Mouse (Mus musculus): ENCODE measurements around the gene Chpf.

The Chpf gene

GRCm38 (mm10) chr1:75478916-75479634 lies at the start of gene Chpf, which contains the start of gene Tmem198:
Gene Chpf, minus strand, starts transcription at chr1:75479307.
Gene Tmem198, plus strand, starts transcription at chr1:75479532.
- peak; percentile 99 for DNase-seq

GRCm38 (mm10) chr1:75524679-75525078 lies 45.6 kb upstream of the Chpf start:
- no peak for DNase-seq

GRCm38 (mm10) chr1:75521321-75522031 lies 42.4 kb upstream of the Chpf start, which contains the start of gene Stk11ip:
Gene Stk11ip, plus strand, starts transcription at chr1:75521529.
- DNase-seq: peak; percentile 99

GRCm38 (mm10) chr1:75519576-75519975 lies 40.5 kb upstream of the Chpf start:
- no peak for DNase-seq

DNA sequence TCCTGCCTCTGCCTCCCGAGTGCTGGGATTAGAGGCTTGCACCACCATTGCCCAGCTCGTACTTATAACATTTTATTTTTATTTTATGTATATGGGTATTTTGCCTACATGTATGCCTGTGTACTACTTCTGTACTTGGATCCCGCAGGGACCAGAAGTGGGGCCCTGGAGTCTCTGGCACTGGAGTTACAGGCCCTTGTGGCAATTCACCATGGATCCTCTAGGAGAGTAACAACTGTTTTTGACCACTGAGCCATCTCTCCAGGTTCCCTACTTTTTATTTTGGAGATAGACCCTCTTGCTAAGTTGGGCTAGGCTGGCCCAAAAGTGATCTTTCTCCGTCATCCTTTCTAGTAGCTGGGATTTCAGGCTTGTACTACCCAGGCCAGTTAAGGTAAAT lies 39.3 kb upstream of the Chpf start:
- DNase-seq: no peak

DNA sequence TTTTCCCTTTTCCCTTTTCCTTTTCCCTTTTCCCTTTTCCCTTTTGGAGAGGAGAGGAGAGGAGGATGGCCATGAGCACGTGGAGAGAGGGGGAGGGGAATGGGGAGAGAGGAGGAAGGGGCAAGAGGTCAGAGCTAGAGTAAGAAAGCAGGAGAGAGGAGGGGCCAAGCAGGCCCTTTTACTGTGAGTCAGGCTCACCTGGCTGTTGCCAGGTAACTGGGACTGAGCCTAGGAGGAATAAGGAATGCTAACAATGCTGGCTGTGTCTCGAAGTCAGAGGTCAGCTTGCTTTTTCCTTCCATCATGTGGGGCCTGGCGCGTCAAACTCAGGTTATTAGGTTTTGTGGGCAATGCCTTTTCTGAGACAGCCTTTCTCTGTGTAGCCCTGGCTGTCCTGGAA lies 38.9 kb upstream of the Chpf start:
- DNase-seq: no peak

GRCm38 (mm10) chr1:75516703-75517380 lies 37.7 kb upstream of the Chpf start:
- DNase-seq: no peak

- no peak for DNase-seq
Observed at GRCm38 (mm10) chr1:75512550-75512949, 33.4 kb upstream of the Chpf start.

- DNase-seq: peak; percentile 62
Observed at GRCm38 (mm10) chr1:75511437-75512210, 32.5 kb upstream of the Chpf start.

DNA sequence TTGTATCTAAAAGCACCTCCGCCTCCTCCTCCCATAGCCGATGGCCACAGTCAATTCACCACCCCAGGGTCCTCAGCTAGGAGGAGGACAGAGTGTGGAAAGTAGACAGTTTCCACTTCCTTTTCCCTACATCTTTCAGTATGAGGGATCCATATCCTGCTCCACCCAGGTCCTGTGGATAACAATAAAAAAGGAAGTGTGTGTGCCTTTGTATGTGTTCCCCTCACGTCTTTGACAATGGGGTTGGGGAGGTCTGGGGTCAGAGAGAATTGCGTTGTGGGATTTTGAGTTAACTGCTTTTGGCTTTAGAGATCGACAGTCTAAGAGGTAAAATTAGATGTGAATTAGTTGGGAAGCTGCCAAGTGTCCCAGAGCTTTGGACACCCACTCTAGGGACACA lies 31.0 kb upstream of the Chpf start:
- no peak for DNase-seq

DNA sequence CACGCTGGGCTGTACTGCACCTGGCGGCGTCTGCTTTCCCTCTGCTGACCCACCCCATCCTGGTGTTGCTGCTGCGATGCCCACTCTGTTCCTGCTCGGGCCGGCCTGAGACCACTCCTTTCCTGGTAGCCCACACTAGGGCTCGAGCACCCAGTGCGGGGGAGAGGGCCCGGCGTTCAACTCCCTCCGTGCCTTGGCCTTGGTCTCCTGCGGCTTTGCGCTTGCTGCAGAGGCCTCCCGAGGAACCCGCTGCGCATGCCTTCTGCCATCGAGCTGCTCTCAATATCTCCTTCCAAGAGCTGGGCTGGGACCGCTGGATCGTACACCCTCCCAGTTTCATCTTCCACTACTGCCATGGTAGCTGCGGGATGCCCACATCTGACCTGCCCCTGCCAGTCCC lies 30.5 kb upstream of the Chpf start:
- no peak for DNase-seq

GRCm38 (mm10) chr1:75507006-75507405 lies 27.9 kb upstream of the Chpf start, which contains the start of gene Inha:
Gene Inha, plus strand, starts transcription at chr1:75507077.
- no peak for DNase-seq

DNA sequence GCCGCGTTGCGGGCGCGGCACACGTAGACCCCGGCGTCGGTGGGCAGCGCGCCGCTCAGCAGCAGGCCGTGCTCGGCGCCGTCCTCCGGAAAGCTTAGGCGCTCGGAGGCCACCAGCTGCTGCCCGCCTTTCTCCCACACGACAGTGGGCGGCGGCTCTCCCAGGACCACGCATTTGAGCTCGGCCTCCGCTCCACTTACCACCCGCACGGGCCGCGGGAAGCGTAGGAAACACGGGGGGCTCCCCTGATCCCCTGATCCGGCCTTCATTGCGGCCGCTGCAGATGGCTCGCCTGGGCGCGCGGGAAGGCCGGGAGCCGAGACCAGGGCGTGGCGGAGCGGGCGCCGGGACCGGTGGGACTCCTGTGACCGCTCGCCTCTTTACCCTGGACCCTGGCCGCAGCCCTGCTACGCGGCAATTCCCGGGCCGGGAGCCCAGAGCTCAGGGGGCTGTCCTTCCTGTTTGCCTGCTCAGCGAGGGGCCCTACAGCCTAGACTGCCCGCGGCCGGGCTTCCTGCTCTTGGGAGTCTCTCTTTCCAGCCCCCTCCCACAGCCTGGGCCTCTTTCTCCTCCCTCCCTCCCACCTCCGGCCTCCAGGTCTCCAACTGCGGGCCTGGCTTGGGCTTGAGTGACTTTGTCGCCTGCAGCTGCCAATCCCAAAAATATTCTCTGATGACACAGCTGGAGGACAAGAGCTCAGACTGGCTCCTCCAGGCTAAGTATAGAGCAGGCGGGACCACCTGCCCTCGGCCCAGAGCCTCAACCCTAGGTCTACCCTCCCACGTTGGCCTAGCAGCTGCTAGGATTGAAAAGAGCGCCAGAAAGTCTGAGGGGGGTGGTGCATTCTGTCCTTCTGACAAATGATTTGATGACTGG lies 27.1 kb upstream of the Chpf start, which contains the start of gene Obsl1:
Gene Obsl1 (minus strand): TSS at position 497 of the 876 bp plus-strand sequence.
- DNase-seq: peak; percentile 91

- DNase-seq: peak; percentile 81
Observed at GRCm38 (mm10) chr1:75505159-75505955, 26.2 kb upstream of the Chpf start.

GRCm38 (mm10) chr1:75504256-75505045 lies 25.3 kb upstream of the Chpf start:
- DNase-seq: no peak

GRCm38 (mm10) chr1:75503651-75503980 lies 24.5 kb upstream of the Chpf start:
- DNase-seq: no peak

- no peak for DNase-seq
Observed at GRCm38 (mm10) chr1:75502945-75503650, 24.0 kb upstream of the Chpf start.

- DNase-seq: no peak
Observed at GRCm38 (mm10) chr1:75501905-75502304, 22.8 kb upstream of the Chpf start.

DNA sequence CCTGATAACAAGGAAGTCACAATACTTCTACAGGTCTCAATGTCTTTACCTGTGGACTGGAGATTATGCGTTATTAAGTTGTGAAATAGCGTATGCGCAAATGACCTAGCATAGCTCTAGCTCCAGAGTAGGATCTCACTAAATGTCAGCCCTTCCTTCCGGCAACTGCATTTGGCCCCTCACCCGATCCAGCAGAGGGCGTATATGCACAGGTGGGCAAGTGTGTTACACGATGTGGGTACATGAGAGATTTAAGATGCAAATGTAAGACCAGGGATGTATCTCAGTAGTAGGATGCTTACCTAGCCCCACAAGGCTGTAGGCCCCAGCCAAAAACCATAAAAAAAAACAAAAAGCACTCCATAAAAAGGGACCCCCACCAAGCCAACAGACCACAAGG lies 20.3 kb upstream of the Chpf start:
- DNase-seq: no peak

All from embryo, embryonic 11 days (tissue).